Mouse (Mus musculus) layer of hippocampus, adult 11-12 months (tissue): ENCODE results near the gene Gm14085.

Experiments
- DNase-seq: peaks from one replicate; pipeline ENCODE4 v3.0.0; 2022; ENCODE audit warnings: low spot score

The Gm14085 gene

DNA sequence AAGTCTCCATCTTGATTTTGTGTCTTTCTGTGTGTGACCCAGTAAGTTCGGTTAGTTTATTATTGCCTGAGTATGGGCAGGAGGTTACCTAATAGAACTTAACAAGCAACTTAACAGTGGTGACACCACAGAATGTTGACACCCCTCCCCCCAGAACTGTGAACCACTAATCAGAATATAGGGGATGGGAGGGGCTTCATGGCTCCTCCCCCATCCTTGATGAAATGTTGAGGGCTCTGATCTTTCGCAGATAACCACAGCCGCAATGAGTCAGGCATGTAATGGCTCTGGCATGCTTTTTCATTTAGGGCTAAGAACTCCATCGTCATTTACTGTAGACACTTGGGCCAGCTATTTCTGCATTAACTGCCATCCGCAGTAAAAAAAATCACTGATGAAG, 76.5 kb downstream of the Gm14085 start:
- DNase-seq = no peak

DNA sequence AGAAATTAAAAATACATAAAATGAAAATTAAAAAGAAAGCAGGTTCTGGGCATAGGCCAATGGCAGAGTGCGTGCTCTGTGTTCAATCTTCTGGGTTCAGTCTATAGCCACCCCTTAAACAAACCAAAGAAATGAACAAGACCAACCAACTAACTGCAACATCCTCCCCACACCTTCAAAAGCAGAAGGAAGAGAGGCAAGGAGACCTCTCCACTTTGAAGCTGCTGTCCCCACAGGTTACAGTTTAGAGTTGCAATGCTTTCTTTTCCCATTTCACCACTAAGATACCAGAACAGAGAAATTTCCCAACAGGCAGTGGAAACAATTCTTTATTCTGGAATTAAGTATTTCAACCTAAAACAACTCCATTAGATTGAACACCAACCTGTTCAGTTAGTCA, 77.5 kb downstream of the Gm14085 start:
- DNase-seq = no peak

DNA sequence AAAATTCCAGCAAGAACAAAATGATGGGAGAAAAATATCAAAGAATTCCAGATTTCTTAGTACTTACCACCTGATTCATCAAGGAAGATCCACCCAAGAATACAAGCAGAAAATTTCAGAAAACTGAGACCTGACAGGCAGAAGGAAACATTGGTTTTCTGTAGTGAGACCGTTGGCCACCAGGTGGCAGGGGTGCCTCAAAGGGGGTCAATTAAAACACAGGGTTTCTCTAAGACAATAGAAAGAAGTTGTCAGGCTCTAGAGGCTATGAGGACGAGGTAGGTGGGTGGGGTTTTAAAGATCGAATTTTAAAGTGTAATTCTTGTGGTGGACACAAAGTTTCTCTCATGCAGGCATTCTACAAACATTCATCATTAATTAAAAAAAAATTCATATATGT, 84.7 kb downstream of the Gm14085 start:
- peak; percentile 63 for DNase-seq

DNA sequence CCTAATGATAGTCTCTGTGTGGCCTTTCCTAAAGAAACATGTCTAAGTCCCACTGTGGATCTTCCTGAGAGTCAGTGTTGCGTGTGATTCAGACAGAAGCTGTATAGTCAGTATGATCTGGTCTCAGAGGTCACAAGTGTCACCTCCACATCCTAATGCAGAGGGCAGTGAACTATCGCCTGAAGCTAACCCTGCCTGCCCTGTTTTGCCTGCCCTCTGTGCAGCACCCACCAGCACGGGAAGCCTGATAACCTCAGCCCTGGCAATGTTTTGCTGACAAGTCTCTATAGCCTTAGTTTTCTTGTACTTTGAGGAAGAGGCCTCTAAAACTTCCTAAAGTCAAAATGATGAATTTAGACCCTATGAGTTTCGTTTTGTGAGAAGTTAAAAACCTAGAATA, 85.7 kb downstream of the Gm14085 start:
- no peak for DNase-seq

DNA sequence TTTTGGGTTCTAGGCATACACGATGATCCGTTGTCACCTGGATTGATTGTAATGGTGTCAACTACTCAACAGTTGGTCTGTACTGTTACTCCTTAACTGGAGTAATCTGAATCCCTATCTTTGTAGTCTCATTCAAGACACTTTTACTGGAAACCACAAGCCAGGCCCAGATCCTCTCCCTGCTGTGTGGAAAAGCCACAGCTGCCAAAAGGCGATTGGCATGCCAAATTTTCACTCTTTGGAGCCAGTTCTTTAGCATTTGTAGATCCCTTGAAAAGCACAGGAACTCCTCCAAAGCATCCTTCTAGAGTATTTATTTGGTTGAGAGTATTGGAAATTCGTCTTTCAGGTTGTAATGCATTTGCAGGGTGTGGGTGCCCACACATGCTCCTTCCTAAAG, 86.6 kb downstream of the Gm14085 start:
- no peak for DNase-seq

DNA sequence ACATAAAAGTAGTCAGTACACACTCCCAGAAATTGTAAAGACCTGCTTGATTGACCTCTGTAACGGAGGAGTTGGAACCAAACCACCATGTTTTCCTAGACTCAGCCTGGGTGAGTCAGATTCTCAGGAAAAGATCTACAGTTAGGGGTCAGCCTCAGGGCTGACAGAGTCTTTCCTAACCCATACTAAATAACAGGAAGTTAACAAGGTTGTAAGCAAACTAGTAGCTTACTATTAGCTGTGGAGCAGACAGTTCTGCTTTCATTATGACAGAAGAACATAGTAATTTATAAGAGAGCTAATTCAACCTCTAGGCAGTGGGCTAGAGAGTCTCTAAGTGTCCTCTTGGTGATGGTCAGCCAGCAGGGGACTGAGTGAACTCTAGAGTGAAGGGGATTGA, 87.7 kb downstream of the Gm14085 start:
- no peak for DNase-seq

DNA sequence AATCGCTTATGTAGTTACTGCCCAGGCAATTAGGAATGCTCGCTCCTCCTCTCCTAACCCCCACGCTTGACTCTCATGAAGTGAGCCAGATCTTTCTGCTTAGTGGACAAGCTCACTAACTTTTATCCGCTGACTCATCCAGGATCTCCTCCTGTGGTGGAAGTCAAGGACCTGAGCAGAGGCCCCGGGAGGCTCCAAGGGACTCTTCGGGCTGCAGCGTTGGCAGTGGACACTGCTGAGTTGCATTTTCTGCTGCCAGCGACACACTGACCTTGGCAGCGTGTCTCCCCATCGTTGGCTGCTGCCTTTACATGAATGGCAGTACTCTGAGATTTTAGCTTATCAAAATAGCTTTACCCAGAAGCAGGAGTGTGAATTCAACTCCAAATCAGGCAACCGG, 90.7 kb downstream of the Gm14085 start:
- DNase-seq = no peak

DNA sequence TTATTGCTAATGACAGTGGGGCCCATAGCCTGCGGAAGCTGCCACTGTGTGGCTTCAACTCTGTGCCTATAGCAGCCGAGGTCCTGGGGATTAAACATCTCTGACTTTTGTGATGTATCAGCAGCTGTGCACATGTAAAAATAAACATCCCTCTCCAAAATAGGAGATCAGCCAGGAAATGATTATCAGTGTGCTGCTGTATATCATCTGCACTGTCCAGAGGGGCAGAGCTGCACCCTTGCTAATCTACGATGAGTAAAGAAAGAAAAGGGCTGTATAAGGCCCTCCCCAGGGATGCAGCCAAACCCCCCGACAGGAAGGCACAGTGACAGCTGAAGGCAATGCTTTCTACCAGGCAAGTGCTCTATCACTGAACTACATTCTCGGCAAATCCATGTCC, 91.6 kb downstream of the Gm14085 start:
- DNase-seq = no peak

DNA sequence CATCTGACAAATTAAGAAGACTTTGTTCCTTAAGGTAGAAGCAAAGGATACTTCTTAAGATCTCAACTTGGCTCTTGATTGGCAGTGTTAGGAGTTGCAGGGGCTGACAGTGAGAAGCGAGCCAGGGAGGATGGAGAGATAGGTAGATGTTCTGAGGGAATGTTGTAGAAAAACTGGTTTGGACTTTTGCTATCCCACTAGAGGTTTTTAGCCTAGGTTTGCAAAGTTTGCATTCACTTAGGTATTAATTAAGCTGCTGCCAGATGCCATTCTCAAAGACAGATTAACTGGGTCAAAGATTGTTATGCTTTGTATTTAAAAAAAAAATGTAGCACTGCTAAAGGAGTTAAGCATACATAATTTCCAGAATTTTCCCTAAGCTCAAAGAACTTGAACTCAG, 92.6 kb downstream of the Gm14085 start:
- DNase-seq = no peak
